Mouse (Mus musculus) cerebellum, adult 2 months (tissue): ENCODE measurements around the gene Adprh.

Experiments
- CTCF ChIP-seq: fragments of 200-500 bp; IDR thresholded peaks from 2 replicates; pipeline ENCODE4 v1.5.1; 2011; ENCODE audit warnings: low read depth, mild to moderate bottlenecking, control low read depth, low read length, moderate library complexity, borderline replicate concordance; ENCODE audit not compliant: insufficient read depth
- POLR2A ChIP-seq: fragments of 200-500 bp; IDR thresholded peaks from 2 replicates; pipeline ENCODE4 v1.6.1; 2011; ENCODE audit warnings: low read length, control low read depth, borderline replicate concordance; ENCODE audit not compliant: insufficient read depth

DNA sequence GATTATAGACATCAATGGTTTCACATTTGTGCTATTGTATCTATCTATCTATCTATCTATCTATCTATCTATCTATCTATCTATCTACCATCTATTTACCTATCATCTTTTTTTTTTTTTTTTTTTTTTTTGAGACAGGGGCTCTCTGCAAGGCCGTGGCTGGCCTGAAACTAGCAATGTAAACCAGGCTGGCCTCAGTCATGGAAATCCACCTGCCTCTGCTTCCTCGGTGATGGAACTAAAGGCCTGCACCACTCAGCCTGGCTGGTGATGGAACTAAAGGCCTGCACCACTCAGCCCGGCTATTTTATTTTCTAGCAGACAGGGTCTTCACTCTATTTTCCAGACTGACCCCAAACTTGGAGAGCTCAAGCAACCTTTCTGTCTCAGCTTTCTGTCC is 25.8 kb upstream of the Adprh start:
- no peak for TF ChIP-seq CTCF
- TF ChIP-seq POLR2A = no peak
